In genomic region chr13:101860704-101861103, GRCm38 (mm10) we compare ENCODE assay signal across 16 mouse cellular contexts.
"Had no signal": no experiment of that assay in that cellular context is flagged by ENCODE, and none has a peak within 500 bp of the region (broad histone marks: within the 10 kb centered on the region; RNA-seq: fewer than 3 reads in every experiment).

No protein-coding gene starts in this region.

- H3K27ac ChIP-seq: neural tube, embryonic 13.5 days; neural tube, embryonic 15.5 days; stomach, embryonic 15.5 days; stomach, postnatal 0 days had no signal

- H3K9ac ChIP-seq: neural tube, embryonic 13.5 days; neural tube, embryonic 15.5 days; stomach, embryonic 15.5 days had no signal

- H3K27me3 ChIP-seq: neural tube, embryonic 13.5 days; neural tube, embryonic 15.5 days; stomach, embryonic 15.5 days had no signal

- H3K4me3 ChIP-seq: neural tube, embryonic 13.5 days; neural tube, embryonic 15.5 days; stomach, embryonic 15.5 days had no signal

- H3K4me1 ChIP-seq: neural tube, embryonic 15.5 days had no signal

- DNase-seq: retina, postnatal 1 day; right cerebral cortex, adult 18-20 months; right cerebral cortex, postnatal 14 days; right cerebral cortex, postnatal 25 days; right cerebral cortex, postnatal 4 days; spleen, adult 18-20 months; thymus, adult 18-20 months; thymus, adult 2 months; thymus, postnatal 14 days; thymus, postnatal 25 days; thymus, postnatal 36 days; thymus, postnatal 4 days had no signal

- H3K4me2 ChIP-seq: neural tube, embryonic 13.5 days; neural tube, embryonic 15.5 days; stomach, embryonic 15.5 days had no signal

- H3K36me3 ChIP-seq: neural tube, embryonic 13.5 days; neural tube, embryonic 15.5 days; stomach, embryonic 15.5 days had no signal

- H3K9me3 ChIP-seq: neural tube, embryonic 13.5 days; neural tube, embryonic 15.5 days; stomach, embryonic 15.5 days had no signal
